Mouse (Mus musculus): ENCODE measurements around the gene Tomm6.
"Not testable (repeated sequence)": the region's sequence is repeated elsewhere in the genome, so short reads cannot be mapped to it uniquely, and the experiment has no call there.

The Tomm6 gene

GRCm38 (mm10) chr17:47654346-47654745 is 33.8 kb downstream of the Tomm6 start:
- DNase-seq (ENCODE audit: low spot score in 2 of 2) = not testable (repeated sequence)

- no peak for DNase-seq (ENCODE audit: low spot score in 2 of 2)
These were observed 36.2 kb downstream of the Tomm6 start for GRCm38 (mm10) chr17:47651953-47652352.

- no peak for DNase-seq (ENCODE audit: low spot score in 2 of 2)
These were observed 39.2 kb downstream of the Tomm6 start for GRCm38 (mm10) chr17:47648966-47649365.

GRCm38 (mm10) chr17:47646683-47647082 is 41.5 kb downstream of the Tomm6 start:
- DNase-seq (ENCODE audit: low spot score in 2 of 2) = peak; percentile 32 to 40

- no peak for DNase-seq (ENCODE audit: low spot score in 2 of 2)
These were observed 45.2 kb downstream of the Tomm6 start for GRCm38 (mm10) chr17:47642992-47643391.
